Mouse (Mus musculus) heart, adult 2 months (tissue): ENCODE measurements around the gene Pask.
"Not testable (repeated sequence)": the region's sequence is repeated elsewhere in the genome, so short reads cannot be mapped to it uniquely, and the experiment has no call there.

Experiments used
- CTCF ChIP-seq: fragments of 200-600 bp; IDR thresholded peaks from 2 replicates; pipeline ENCODE4 v1.8.1; 2022; ENCODE audit warnings: antibody characterized with exemption, mild to moderate bottlenecking, moderate library complexity
- POLR2A ChIP-seq: fragments of 200-500 bp; IDR thresholded peaks from 2 replicates; pipeline ENCODE4 v1.6.1; 2011; ENCODE audit warnings: mild to moderate bottlenecking, low read depth, low read length, control low read depth; ENCODE audit not compliant: insufficient read depth

DNA sequence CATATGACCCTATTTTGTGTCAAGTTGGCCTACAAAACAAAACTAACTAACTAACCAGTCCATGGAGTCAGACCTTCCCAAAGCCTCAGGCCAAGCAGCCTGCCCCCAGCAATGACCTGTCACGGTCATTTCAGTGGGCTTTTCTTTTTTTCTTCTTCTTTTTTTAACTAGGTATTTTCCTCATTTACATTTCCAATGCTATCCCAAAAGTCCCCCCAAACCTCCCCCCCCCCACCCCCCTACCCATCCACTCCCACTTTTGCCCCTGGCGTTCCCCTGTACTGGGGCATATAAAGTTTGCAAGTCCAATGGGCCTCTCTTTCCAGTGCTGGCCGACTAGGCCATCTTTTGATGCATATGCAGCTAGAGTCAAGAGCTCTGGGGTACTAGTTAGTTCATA is 48.8 kb downstream of the Pask start:
- not testable (repeated sequence) for TF ChIP-seq CTCF, POLR2A
